Mouse (Mus musculus) forebrain, postnatal 0 days (tissue): ENCODE measurements around the gene Col25a1. TPM values are rescaled to one million over a fixed set of nuclear protein-coding genes. Genes with fewer than 3 reads are reported as not detected.
A peak's percentile ranks its signal among the peaks of the same experiment; 100 is the strongest.

Source experiments
- ATAC-seq: fragments of 200-750 bp; cut with Nextera tagmentation; 2 replicates; pipeline ENCODE4 v1.8.0; 2017; ENCODE audit warnings: mild to moderate bottlenecking, moderate library complexity
- DNase-seq: peaks from one replicate; pipeline ENCODE4 v3.0.0-alpha.2; 2015
- H3K27ac ChIP-seq: fragments of 300-500 bp; sonication (generic); 2 replicates; pipeline ENCODE4 v1.5.1; 2014; ENCODE audit warnings: low read depth, mild to moderate bottlenecking, antibody characterized with exemption, low read length, moderate library complexity, mixed read lengths
- H3K27me3 ChIP-seq: fragments of 300-500 bp; sonication (generic); 2 replicates; pipeline ENCODE4 v1.6.1; 2014; ENCODE audit warnings: mild to moderate bottlenecking, low read length, mixed read lengths; ENCODE audit not compliant: insufficient read depth
- H3K36me3 ChIP-seq: fragments of 300-500 bp; sonication (generic); 2 replicates; pipeline ENCODE4 v1.6.1; 2014; ENCODE audit warnings: mild to moderate bottlenecking, moderate library complexity; ENCODE audit not compliant: insufficient read depth
- H3K4me1 ChIP-seq: fragments of 300-500 bp; sonication (generic); 2 replicates; pipeline ENCODE4 v1.6.1; 2014; ENCODE audit warnings: antibody characterized with exemption; ENCODE audit not compliant: insufficient read depth
- H3K4me2 ChIP-seq: fragments of 300-500 bp; sonication (generic); 2 replicates; pipeline ENCODE4 v1.6.1; 2014; ENCODE audit warnings: low read depth, mild to moderate bottlenecking, moderate library complexity
- H3K4me3 ChIP-seq: fragments of 300-500 bp; sonication (generic); 2 replicates; pipeline ENCODE4 v1.5.1; 2014; ENCODE audit warnings: low read depth, low read length, mixed read lengths
- H3K9ac ChIP-seq: fragments of 300-500 bp; sonication (generic); 2 replicates; pipeline ENCODE4 v1.6.1; 2014; ENCODE audit warnings: mild to moderate bottlenecking
- H3K9me3 ChIP-seq: fragments of 300-500 bp; sonication (generic); 2 replicates; pipeline ENCODE4 v1.6.1; 2016; ENCODE audit warnings: low read length
- CTCF ChIP-seq: sonication (generic); IDR thresholded peaks from 2 replicates; pipeline ENCODE4 v1.5.1; 2016; ENCODE audit warnings: antibody characterized with exemption, control low read depth, low read depth
- WGBS: fragments of 180-500 bp; shearing (Covaris S2); extraction: QIAGEN DNeasy Blood & Tissue Kit; methylation state at CpG from one replicate; pipeline ENCODE4 v1.1.7; 2014; 5-methylcytosine and 5-hydroxymethylcytosine counted together
- polyA plus RNA-seq: library from polyadenylated mRNA; unstranded; fragments of >200 nt; fragmentation: Nextera tagmentation; extraction: Ambion mirVana; gene quantifications from 2 replicates; pipeline ENCODE4 v1.2.1, GENCODE M21; 2015
- total RNA-seq: library from RNA; depleted of rRNA; stranded (reverse); fragments of >200 nt; gene quantifications from 2 replicates; pipeline ENCODE4 v1.2.3, GENCODE M21; 2014

Gene Col25a1
- total and polyA plus RNA-seq, 2 experiments from 2014 or later: 5.7 to 23.7 TPM

- H3K36me3 ChIP-seq: no peaks in the 10 kb centered on the region
- H3K4me2 ChIP-seq: no peak overlapping the region
- WGBS: 62% methylated on average over 1 of the region's 1 CpGs
- ATAC-seq (no peak), DNase-seq (no peak)
- no peak overlapping the region for H3K4me3 ChIP-seq
- no peak for TF ChIP-seq CTCF
- no peaks in the 10 kb centered on the region for H3K27me3 ChIP-seq
- H3K4me1 ChIP-seq: no peaks in the 10 kb centered on the region
- no peak overlapping the region for H3K9ac ChIP-seq
- no peaks in the 10 kb centered on the region for H3K9me3 ChIP-seq
- H3K27ac ChIP-seq: no peak overlapping the region
Observed at GRCm38 (mm10) chr3:130361922-130362321, 230.6 kb downstream of the Col25a1 start.

- no peaks in the 10 kb centered on the region for H3K9me3 ChIP-seq
- ATAC-seq (0 out of 2 replicates have a peak, but pooled peaks have one; percentile 18), DNase-seq (no peak)
- H3K4me3 ChIP-seq: no peak overlapping the region
- no peaks in the 10 kb centered on the region for H3K4me1 ChIP-seq
- no peak for TF ChIP-seq CTCF
- H3K27me3 ChIP-seq: no peaks in the 10 kb centered on the region
- 84% methylated on average over 7 of the region's 7 CpGs for WGBS
- no peak overlapping the region for H3K27ac ChIP-seq
- no peak overlapping the region for H3K4me2 ChIP-seq
- no peaks in the 10 kb centered on the region for H3K36me3 ChIP-seq
- H3K9ac ChIP-seq: no peak overlapping the region
Observed at GRCm38 (mm10) chr3:130362797-130363367, 231.6 kb downstream of the Col25a1 start.

GRCm38 (mm10) chr3:130366917-130367610 lies 235.8 kb downstream of the Col25a1 start:
- H3K4me1 ChIP-seq: no peaks in the 10 kb centered on the region
- TF ChIP-seq CTCF: no peak
- no peaks in the 10 kb centered on the region for H3K27me3 ChIP-seq
- no peak for DNase-seq
- no peaks in the 10 kb centered on the region for H3K36me3 ChIP-seq
- no peaks in the 10 kb centered on the region for H3K9me3 ChIP-seq
- no peak overlapping the region for H3K9ac ChIP-seq
- 74% methylated on average over 8 of the region's 8 CpGs for WGBS
- no peak overlapping the region for H3K27ac ChIP-seq
- H3K4me2 ChIP-seq: no peak overlapping the region
- H3K4me3 ChIP-seq: no peak overlapping the region
- no peak for ATAC-seq

- Histone ChIP-seq H3K9me3 (no peaks in the 10 kb centered on the region), H3K4me3 (no peak overlapping the region), H3K9ac (no peak overlapping the region), H3K4me2 (no peak overlapping the region), H3K36me3 (no peaks in the 10 kb centered on the region), H3K27me3 (no peaks in the 10 kb centered on the region), H3K27ac (no peak overlapping the region), H3K4me1 (no peaks in the 10 kb centered on the region)
- no peak for ATAC-seq
- DNase-seq: no peak
- TF ChIP-seq CTCF: no peak
- WGBS: 93% methylated on average over 4 of the region's 4 CpGs
Observed at GRCm38 (mm10) chr3:130368352-130368751, 237.1 kb downstream of the Col25a1 start.

- DNase-seq: no peak
- no peak overlapping the region for H3K4me3 ChIP-seq
- ATAC-seq: no peak
- no peaks in the 10 kb centered on the region for H3K27me3 ChIP-seq
- no peak overlapping the region for H3K4me2 ChIP-seq
- H3K9ac ChIP-seq: no peak overlapping the region
- H3K9me3 ChIP-seq: no peaks in the 10 kb centered on the region
- 85% methylated on average over 1 of the region's 1 CpGs for WGBS
- no peaks in the 10 kb centered on the region for H3K36me3 ChIP-seq
- H3K27ac ChIP-seq: no peak overlapping the region
- TF ChIP-seq CTCF: no peak
- H3K4me1 ChIP-seq: no peaks in the 10 kb centered on the region
Observed at GRCm38 (mm10) chr3:130369113-130369512, 237.8 kb downstream of the Col25a1 start.

- no peaks in the 10 kb centered on the region for H3K4me1 ChIP-seq
- H3K9me3 ChIP-seq: no peaks in the 10 kb centered on the region
- ATAC-seq: no peak
- no peaks in the 10 kb centered on the region for H3K27me3 ChIP-seq
- TF ChIP-seq CTCF: no peak
- H3K9ac ChIP-seq: no peak overlapping the region
- H3K36me3 ChIP-seq: no peaks in the 10 kb centered on the region
- no peak overlapping the region for H3K4me3 ChIP-seq
- 36% methylated on average over 5 of the region's 5 CpGs for WGBS
- no peak overlapping the region for H3K27ac ChIP-seq
- no peak for DNase-seq
- H3K4me2 ChIP-seq: no peak overlapping the region
Observed at GRCm38 (mm10) chr3:130370167-130370566, 238.9 kb downstream of the Col25a1 start.

- no peak overlapping the region for H3K9ac ChIP-seq
- TF ChIP-seq CTCF: no peak
- H3K4me2 ChIP-seq: no peak overlapping the region
- H3K9me3 ChIP-seq: no peaks in the 10 kb centered on the region
- no peak for ATAC-seq
- no peak overlapping the region for H3K4me3 ChIP-seq
- H3K27me3 ChIP-seq: no peaks in the 10 kb centered on the region
- WGBS: 54% methylated on average over 7 of the region's 7 CpGs
- H3K27ac ChIP-seq: no peak overlapping the region
- H3K36me3 ChIP-seq: no peaks in the 10 kb centered on the region
- no peaks in the 10 kb centered on the region for H3K4me1 ChIP-seq
- DNase-seq: no peak
Observed at GRCm38 (mm10) chr3:130373145-130373544, 241.8 kb downstream of the Col25a1 start.
